Mouse (Mus musculus): Measurements from ENCODE around the gene Slc35f1.

- TF ChIP-seq CTCF (IDR thresholded peaks at IDR 0.05; ENCODE audit: control insufficient read depth, insufficient read depth, insufficient replicate concordance, low read depth, low read length) (no peak), POLR2A (IDR thresholded peaks at IDR 0.05; ENCODE audit: control insufficient read depth, low read depth, low read length) (no peak)
Measured at GRCm38 (mm10) chr10:52996886-52997285, 306.6 kb downstream of the Slc35f1 start.
